Mouse (Mus musculus): ENCODE data around the gene Clnk.

DNA sequence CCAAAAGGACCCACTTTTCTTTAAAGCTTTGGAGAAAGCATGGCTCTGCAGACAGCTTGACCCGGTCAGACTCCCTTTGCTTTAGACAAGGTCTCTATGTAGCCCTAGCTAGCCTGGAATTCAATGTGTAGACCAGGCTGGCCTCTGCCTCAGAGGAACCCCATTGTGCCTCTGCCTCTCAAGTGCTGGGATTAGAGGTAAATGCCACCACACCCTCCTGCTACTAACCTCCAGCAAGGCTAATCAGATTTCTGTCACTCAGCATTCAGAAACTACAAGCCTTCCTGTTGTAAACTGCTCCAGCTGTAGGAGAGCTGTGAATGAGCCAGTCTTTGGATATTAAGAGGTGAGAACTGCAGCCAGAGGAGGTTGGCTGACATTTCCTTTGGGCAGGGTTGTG is 188.9 kb downstream of the Clnk start:
- no peak for TF ChIP-seq MYB (IDR thresholded peaks at IDR 0.05; ENCODE audit: low read depth, low read length)
- no peak for TF ChIP-seq CTCF (IDR thresholded peaks at IDR 0.05 in 2 of 3, conservative IDR thresholded peaks at IDR 0.05 in 1 of 3; ENCODE audit: control insufficient read depth in 1 of 3, insufficient read depth in 1 of 3, low read depth in 2 of 3, low read length in 3 of 3, poor library complexity in 1 of 3, severe bottlenecking in 1 of 3)
- no peak for TF ChIP-seq HCFC1 (IDR thresholded peaks at IDR 0.05; ENCODE audit: low read depth, low read length)
- TF ChIP-seq ZMIZ1 (IDR thresholded peaks at IDR 0.05; ENCODE audit: low read depth, low read length), result no peak
- TF ChIP-seq ELF1 (IDR thresholded peaks at IDR 0.05; ENCODE audit: low read depth, low read length), result no peak
- TF ChIP-seq TBP (IDR thresholded peaks at IDR 0.05; ENCODE audit: low read depth, low read length), result no peak
- no peak for TF ChIP-seq EP300 (IDR thresholded peaks at IDR 0.05; ENCODE audit: low read depth in 1 of 2, low read length in 2 of 2)
- no peak for TF ChIP-seq RAD21 (IDR thresholded peaks at IDR 0.05; ENCODE audit: low read depth, low read length)
- no peak for TF ChIP-seq GATA1 (IDR thresholded peaks at IDR 0.05; ENCODE audit: low read depth, low read length)

All from MEL (cell line).